Mouse (Mus musculus) fat pad, adult 2 months (tissue): ENCODE results near the gene Eipr1.
A peak's percentile ranks its signal among the peaks of the same experiment; 100 is the strongest.

Experiments
- DNase-seq: peaks from one replicate; pipeline ENCODE4 v3.0.0-alpha.2; 2011; ENCODE audit warnings: low read depth, low spot score; ENCODE audit errors: extremely low read depth

The Eipr1 gene

DNA sequence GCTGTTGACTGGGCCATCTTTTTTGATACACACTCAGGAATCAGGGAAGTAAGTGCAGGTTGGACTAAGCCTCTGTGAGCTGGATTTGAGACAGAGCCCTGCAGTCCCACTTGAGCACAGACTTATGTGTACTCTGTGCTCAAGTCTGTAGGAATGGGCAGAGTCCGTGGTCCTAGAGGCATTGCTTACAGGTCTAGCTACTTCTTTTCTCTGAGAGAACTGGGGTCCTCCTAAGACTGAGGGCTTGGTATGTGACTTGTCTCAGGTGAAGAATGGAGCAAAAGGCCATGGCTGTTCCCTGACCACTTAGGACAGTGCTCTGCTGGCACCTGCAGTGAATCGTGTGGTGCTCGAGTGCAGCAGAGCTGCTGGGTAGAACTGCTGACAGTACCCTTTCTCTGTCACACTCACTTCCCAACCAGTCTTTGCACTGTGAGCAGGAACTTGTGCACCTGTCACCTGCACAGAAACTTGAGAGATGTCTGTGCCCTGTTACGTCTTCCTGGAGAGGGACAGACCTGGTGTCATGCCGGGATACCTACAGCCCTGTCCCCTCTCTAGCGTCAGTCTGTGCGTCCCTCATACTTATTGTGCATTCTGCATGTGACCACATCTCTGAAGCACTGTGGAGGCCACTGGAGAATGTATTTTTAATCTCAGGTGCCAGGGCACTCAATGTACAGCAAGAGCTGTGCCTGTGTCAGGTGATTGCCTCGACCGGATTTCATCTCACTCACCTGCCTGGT is 65.3 kb downstream of the Eipr1 start:
- DNase-seq = no peak

DNA sequence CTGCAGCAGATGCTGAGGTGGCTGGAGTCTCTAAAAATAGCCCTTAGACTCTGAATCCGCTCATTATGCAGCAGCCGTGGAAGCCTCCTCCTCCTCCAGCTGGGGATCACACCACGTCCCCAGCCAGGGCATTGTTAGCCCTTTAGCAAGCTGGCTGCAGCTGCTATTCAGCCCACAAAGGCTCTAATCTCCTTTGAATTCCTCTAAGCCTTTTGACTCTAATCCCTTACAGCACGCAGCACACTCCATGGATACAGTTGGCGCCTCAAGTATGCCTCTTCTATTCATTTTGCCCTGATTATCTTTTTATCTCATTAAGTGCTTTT is 65.8 kb downstream of the Eipr1 start:
- DNase-seq = no peak

DNA sequence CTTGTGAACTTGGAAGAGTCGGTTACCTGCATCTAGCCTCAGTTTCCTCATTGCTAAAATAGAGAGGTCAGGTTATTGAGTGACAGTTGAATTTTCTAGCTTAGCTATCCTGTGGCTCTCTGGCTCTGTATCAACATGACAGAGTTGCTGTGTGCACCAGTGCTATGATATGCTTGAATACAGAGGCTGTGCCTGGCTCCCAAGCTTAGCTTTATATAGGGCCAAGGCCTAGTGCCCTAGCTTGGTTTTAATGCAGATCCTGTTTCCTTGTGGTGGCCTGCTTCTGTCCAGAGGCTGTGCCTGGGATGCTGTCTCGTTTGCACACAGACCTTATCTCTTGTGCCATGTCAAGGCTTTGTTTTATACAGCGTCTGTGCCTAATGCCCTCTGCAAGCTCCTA is 66.3 kb downstream of the Eipr1 start:
- DNase-seq = no peak

DNA sequence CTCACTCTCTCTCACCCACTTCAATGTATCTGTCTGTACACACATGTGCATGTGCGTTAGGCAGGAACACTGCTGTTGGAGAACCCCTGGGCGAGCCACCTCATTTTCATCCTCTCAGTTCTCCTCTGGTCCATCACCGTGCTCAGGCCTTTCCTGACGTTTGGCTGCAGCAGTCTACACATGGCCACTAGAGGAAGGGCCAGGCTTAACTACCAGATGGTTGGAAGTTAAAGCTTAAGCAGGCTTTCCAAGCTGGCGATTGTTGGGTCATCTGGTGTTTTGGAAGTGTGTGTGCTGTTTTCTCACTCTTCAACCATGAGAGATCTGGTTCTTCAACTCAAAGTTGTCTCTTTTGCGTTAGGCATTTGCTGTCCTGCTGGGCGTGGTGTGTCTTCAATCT is 71.9 kb downstream of the Eipr1 start:
- DNase-seq = no peak

DNA sequence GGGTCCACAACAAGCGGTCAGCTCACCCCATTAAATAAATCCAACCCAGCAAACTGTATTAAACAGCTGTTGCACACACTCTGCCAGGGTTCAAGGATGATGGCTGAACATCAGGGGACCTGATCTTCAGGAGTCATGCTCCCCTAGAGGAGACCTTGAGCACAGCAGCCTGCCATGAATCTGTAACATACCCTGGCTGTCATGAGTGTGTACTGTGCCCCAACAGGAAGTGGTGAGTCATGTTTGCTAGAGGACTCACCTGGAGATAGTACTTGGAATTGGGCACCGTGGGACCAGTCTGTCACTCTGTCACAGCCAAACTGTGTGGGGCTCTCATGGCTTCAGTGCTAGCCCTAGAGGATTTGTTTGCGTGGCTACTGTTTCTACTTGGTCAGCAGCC is 77.9 kb downstream of the Eipr1 start:
- DNase-seq = no peak

DNA sequence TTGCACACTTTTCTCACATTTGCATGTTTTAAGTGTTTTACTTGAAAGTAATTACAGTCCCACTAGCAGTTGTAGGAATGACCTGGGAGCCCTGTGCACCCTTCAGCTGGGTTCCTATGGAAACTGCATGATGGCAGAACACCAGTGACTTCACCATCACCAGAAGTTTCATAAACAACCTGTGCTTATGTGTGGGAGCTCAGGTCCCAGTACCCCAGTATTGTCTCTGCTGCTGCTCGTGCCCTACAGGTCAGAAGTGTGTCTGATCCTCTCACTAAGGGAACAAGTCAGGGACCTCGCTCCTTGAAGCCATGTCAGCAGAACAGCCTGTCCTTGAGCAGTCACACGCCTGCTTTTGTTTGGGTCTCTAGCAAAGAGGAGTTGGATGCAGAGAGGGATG is 78.9 kb downstream of the Eipr1 start:
- no peak for DNase-seq

DNA sequence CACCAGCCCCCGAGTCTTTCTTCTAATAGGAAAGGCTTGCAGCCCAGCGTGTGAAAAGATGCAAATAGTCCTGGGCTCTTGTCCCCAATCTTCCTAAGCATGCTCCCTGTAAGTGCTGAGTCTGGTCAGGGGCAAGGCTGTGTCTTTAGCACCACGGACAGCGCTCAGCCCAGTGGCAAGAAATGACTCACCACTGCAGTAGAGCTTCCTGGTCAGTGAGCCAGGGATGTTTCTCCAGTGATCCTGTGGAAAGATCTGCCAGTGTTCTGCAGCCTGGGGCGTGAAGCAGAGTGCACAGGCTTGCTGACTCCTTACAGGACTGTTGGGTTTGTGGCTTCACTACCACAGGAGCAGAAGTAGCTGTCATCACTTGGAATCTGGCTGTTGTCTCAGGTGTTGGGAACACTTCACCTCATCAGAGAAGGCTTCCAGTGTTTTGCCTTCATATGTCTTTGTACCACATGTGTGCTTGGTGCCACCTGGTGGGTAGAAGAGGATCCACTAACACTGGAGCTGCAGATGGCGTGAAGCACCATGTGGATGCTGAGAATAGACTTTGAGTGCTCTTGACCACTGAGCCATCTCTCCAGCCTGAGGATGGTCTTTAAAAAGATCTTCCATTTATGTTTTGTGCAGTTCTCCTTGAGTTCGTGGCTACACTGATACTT is 79.6 kb downstream of the Eipr1 start:
- DNase-seq = peak; percentile 45

DNA sequence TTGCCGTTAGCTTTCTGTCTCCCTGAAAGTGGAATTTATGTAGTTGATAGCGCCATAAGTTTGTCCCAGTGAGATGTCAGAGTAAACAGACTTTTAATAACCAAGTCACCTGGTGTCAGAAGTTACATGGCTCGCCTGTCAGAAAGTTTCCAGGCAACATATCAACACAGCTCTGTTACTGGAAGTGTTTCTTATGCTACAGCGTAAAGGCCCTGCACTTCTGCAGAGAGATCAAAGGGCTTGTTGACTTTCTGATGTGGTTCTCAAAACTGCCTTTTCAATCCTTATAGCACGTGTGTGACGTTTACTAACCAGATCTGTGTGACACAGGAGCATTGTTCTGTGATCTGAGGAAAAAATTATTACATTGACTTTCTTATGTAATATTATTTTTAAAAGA is 82.7 kb downstream of the Eipr1 start:
- no peak for DNase-seq

DNA sequence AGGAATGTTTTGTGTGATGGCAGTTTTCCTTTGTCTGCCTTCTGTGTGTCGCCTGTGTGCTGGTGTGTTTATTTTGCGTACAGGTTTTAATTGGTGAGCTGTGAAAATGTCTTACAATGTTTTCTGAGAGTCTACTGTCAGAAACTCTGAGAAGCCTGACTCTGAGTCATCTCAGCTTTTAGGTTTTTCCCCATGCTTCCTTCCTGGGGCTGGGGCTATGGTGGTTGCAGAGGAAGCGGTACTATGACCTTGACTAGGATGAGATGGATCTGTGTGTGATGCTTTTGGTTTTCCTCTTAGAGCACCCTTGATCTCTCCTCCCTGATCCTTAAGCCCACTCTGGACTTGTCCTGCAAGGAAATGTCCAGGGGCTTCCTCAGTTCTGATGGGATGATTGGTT is 84.1 kb downstream of the Eipr1 start:
- no peak for DNase-seq

DNA sequence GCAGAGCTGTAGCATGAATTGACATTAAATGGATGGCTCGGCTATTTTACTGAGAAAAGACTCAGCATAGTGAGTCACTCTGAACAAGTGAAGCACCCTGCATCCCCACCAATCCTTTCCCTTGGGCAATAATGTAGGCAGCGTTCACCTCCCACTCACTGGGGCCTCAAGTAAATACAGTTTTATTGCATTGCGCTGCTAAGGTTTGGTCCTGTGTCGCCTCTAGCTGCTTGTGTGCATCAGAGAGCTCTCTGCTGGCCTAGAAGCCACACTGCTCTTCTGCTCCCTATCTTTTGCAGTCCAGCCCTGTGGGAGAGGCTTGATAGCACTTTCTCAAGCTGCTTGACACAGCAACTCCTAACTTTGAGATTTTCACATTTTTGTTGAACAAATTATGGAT is 86.7 kb downstream of the Eipr1 start:
- DNase-seq = no peak

DNA sequence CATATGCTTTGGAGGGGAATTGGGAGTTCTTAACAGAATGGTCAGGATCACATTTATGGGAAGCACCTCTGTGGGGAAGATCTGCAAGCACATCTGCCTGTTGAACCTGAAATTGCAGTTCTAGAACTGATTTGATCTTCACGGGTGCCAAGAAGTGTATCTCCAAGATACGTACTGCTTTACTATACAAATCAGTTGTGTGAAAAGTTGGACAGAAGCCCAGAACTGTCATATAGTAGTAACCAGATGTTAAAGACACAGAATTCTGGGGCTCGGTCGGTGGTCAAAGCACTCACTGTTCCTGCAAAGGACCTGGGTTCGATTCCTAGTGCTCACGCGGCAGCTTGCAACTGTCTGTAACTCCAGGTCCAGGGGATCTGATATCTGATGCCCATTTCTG is 87.4 kb downstream of the Eipr1 start:
- no peak for DNase-seq

DNA sequence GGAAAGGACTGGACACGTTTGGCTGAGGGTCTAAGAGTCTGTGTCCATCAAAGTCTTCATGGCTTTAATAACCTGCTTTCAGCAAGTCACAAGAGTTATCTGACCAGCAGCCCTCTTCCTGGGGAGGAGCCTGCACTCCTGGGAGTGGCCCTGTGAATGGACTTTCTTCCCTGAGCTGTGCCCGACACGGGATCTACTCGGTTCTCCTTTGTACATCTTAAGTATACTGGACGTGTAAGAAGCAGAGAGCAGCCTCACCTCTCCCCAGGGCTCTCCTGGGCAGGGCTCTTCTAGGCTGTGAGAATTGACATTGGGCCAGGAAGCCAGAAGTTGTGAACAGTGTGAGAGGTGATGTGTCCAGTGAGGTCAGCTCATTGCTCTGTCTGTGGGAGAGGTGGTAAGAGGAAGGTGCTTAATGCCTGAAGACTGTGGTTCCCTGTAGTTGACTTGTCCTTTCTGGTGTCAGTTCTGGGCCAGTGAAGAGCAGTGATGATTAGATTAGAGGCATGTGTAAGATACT is 89.6 kb downstream of the Eipr1 start:
- no peak for DNase-seq

DNA sequence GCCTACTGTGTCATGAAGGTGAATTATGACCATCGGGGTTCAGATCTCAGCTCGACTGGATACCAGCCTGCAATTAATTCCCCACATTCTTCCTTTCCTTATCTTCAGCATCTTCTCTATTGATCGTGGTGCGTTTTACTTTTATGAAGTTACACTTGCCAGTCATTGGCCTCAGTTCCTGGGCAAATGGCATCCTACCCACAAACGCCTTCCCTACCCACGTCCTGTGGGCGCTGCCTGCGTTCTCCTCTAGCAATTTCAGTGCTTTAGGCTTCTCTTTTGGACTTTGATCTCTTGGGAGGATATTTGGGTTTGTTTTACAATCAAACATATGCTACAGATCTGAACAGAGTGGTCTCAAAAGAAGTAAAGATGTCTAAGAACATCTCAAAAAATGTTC is 94.2 kb downstream of the Eipr1 start:
- no peak for DNase-seq

DNA sequence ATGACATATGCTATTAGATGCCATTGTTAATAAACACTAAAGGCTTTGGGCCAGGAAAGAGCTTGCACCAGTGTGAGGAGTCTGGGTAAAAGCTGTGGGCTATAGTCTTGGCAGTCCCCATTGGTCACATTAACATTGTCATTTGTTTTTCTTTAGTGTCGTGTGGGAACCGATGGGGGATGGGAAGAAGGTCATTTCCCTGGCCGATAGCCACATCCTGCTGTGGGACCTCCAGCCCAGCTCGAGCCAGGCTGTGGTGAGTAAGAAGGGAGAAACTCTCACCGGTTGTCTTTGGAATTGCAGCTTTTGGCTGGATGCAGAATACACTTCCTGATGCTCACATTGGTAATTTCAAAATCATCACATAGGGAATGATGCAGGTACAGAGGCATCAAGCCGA is 95.8 kb downstream of the Eipr1 start:
- DNase-seq = no peak

DNA sequence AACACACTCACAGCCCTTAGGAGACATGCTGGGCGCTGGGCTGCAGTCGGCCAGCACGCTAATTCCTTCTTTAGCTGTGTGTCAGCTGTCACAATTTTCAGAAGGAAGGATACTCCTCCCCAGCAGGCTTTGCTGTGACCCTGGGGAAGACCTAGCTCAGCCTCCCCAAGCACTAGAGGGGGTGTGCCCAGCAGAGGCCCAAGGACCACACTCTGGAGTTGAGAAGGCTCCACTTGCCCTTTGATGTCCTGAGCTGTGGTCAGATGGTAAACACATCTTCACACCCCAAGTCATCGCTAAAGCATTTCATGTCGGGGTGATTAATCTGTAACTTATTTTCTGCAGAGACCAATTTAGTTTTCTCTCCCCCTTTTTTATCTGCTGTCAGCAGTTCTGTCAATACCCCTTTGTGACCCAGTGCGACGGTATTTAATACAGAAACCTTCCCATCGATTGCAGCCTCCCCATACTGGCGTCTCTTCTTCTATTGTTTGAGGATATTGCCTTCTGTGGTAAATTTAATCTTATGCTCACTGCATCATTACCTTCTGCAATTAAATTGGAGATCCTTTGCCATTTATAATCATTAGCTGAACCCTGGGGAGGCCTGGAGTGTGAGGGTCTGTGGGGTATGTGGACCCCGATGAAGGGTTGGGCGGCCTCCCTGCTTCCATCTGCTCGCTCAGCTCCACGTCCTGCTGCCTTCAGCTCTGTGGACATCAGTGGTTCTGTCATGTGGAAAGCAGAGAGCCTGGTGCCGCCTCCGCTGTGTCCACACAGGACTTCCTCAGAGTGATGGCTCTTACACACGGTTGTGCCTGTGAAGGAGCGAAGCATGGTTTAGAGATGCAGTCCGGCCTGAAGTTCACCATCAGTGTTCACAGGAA is 97.4 kb downstream of the Eipr1 start:
- no peak for DNase-seq

DNA sequence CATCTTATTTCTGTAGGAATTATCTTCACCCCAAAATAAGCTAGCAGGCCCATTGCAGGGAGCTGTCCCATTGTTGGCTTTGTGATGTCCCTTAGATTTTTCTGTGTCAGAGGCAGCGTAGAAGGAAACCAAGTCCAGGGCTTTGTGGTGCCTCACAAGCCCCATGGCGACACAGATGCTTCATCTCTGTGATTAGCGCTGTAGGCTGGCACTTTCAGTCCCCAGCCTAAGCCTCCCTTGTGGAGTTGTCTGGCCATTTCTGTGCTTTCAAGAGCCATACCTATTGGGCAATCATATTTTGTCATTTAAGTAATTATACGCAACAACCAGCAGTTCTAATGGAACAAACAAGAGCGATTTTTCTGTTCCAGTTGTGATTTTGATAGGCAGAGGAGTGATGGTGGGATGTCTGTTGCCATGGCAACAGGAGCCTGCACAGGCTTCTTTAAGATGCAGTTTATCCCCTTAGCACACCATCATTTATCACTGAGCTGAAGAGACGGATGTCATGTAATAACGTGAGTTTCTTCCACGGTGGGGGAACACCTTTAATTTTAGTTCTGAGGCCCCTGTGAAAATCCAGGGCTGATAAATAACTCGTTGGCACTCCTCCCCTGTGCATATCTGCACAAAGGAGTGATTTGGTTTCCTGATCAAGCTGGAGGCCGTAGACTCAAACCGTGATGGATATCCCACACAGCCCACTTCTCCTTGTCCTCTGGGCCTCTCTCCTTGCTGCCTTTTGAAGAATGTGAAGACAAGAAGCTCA is 108.1 kb downstream of the Eipr1 start:
- no peak for DNase-seq

DNA sequence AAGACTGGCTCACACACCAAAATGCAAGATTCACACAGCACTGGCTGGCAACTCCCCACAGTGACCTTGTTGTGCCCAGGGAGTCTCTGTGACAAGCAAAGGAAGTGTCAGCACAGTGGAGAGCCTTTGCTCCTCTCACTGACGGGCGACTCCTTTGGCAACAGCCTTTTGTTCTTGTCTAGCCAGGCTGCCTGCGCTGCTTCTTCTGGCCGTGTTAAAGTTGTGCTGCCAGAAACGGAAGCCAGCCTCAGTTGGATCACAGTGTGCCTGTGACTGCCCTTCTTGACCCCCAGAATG is 108.6 kb downstream of the Eipr1 start:
- DNase-seq = no peak

DNA sequence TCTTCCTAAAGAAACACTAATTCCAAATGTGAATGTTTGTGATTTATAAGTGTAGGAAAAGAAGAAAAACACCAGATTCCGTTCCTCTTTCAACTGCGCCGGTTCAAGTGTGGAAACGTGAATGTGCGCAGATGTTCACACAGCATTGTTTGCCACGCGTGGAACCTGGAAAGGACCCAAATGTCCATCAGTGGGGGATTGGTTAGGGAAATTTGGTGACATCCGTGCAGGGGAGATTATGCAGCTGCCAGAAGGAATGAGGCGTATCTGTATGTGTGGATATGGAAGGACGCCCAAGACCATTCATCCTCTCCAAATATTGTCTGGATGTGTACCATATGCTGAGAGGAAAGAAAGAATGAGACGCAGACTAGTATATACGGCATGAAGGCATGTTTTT is 111.7 kb downstream of the Eipr1 start:
- DNase-seq = no peak

DNA sequence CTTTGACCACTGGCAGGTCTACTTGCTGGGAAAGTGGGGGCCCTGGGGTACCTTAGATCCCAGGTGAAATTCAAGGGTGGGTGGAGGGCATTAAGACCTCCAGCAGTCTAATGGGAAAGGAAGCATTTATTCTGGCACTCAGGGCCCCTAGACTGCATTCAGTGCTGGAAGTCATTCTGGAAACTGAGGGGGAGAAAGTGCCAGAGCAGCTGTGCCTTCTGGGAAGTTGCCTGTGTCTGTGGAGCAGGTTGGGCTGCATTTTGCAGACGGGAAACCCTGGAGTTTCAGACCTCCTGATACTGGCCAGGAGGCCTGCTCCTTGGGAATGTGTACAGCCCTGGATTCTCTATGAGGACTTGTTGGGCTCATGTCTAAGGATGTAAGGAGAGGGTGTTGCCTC is 114.5 kb downstream of the Eipr1 start:
- no peak for DNase-seq

DNA sequence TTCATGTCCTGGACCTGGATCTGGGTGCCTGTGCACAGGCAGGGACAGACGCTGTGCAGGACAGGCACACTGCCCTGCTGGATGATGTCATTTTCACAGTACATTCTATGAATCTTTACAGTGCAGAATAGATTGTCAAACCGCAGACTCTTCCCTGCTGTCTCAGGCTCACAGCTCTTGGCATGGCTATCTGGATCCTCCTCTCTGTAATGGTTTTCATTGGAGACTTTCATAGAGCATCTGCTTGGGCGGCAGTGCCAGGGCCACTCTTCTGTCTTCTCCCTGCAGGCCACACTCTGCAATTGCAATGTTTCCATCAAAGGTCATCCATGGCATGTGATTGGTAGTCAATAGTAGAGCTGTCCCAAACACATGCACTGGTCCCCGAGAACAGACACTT is 117.2 kb downstream of the Eipr1 start:
- DNase-seq = no peak

DNA sequence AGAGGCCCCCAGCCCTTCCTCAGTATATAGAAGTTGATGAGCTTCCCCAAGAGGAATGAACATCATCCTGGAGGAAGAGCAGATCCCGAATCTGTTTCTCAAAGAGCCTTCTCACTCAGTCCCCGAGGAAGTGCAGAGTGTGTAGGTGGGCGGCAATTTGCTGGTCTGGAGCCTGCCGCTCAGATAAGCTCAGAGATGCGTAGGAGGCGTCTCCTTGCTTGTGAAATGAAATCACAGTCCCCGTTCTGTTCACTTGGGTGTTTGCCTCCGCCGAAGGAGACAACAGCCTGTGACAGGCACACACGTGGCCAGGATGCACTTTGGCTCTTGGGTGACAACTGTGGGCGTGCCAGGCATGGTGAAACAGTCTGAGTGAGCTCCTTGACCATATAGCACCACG is 120.7 kb downstream of the Eipr1 start:
- DNase-seq = peak; percentile 10
